Mouse (Mus musculus) forebrain, postnatal 0 days (tissue): ENCODE data around the gene Osbpl9. TPM values are rescaled to one million over a fixed set of nuclear protein-coding genes. Genes with fewer than 3 reads are reported as not detected.

Experiments used
- ATAC-seq: fragments of 200-750 bp; cut with Nextera tagmentation; 2 replicates; pipeline ENCODE4 v1.8.0; 2017; ENCODE audit warnings: mild to moderate bottlenecking, moderate library complexity
- DNase-seq: peaks from one replicate; pipeline ENCODE4 v3.0.0-alpha.2; 2015
- H3K27ac ChIP-seq: fragments of 300-500 bp; sonication (generic); 2 replicates; pipeline ENCODE4 v1.5.1; 2014; ENCODE audit warnings: low read depth, mild to moderate bottlenecking, antibody characterized with exemption, low read length, moderate library complexity, mixed read lengths
- H3K27me3 ChIP-seq: fragments of 300-500 bp; sonication (generic); 2 replicates; pipeline ENCODE4 v1.6.1; 2014; ENCODE audit warnings: mild to moderate bottlenecking, low read length, mixed read lengths; ENCODE audit not compliant: insufficient read depth
- H3K36me3 ChIP-seq: fragments of 300-500 bp; sonication (generic); 2 replicates; pipeline ENCODE4 v1.6.1; 2014; ENCODE audit warnings: mild to moderate bottlenecking, moderate library complexity; ENCODE audit not compliant: insufficient read depth
- H3K4me1 ChIP-seq: fragments of 300-500 bp; sonication (generic); 2 replicates; pipeline ENCODE4 v1.6.1; 2014; ENCODE audit warnings: antibody characterized with exemption; ENCODE audit not compliant: insufficient read depth
- H3K4me2 ChIP-seq: fragments of 300-500 bp; sonication (generic); 2 replicates; pipeline ENCODE4 v1.6.1; 2014; ENCODE audit warnings: low read depth, mild to moderate bottlenecking, moderate library complexity
- H3K4me3 ChIP-seq: fragments of 300-500 bp; sonication (generic); 2 replicates; pipeline ENCODE4 v1.5.1; 2014; ENCODE audit warnings: low read depth, low read length, mixed read lengths
- H3K9ac ChIP-seq: fragments of 300-500 bp; sonication (generic); 2 replicates; pipeline ENCODE4 v1.6.1; 2014; ENCODE audit warnings: mild to moderate bottlenecking
- H3K9me3 ChIP-seq: fragments of 300-500 bp; sonication (generic); 2 replicates; pipeline ENCODE4 v1.6.1; 2016; ENCODE audit warnings: low read length
- CTCF ChIP-seq: sonication (generic); IDR thresholded peaks from 2 replicates; pipeline ENCODE4 v1.5.1; 2016; ENCODE audit warnings: antibody characterized with exemption, control low read depth, low read depth
- WGBS: fragments of 180-500 bp; shearing (Covaris S2); extraction: QIAGEN DNeasy Blood & Tissue Kit; methylation state at CpG from one replicate; pipeline ENCODE4 v1.1.7; 2014; 5-methylcytosine and 5-hydroxymethylcytosine counted together
- polyA plus RNA-seq: library from polyadenylated mRNA; unstranded; fragments of >200 nt; fragmentation: Nextera tagmentation; extraction: Ambion mirVana; gene quantifications from 2 replicates; pipeline ENCODE4 v1.2.1, GENCODE M21; 2015
- total RNA-seq: library from RNA; depleted of rRNA; stranded (reverse); fragments of >200 nt; gene quantifications from 2 replicates; pipeline ENCODE4 v1.2.3, GENCODE M21; 2014

The Osbpl9 gene
- total and polyA plus RNA-seq, 2 experiments from 2014 or later, result 53.6 to 86.4 TPM

GRCm38 (mm10) chr4:109073296-109073695 is 128.8 kb downstream of the Osbpl9 start:
- Histone ChIP-seq H3K4me1 (no peaks in the 10 kb centered on the region), H3K4me3 (no peak overlapping the region), H3K36me3 (peaks cover 23% of the 10 kb centered on the region), H3K27me3 (no peaks in the 10 kb centered on the region), H3K4me2 (no peak overlapping the region), H3K9ac (no peak overlapping the region), H3K27ac (no peak overlapping the region), H3K9me3 (no peaks in the 10 kb centered on the region)
- no peak for TF ChIP-seq CTCF
- WGBS, result 90% methylated on average over 3 of the region's 3 CpGs
- DNase-seq (no peak), ATAC-seq (no peak; the same call in 1 of the 2 replicates)

DNA sequence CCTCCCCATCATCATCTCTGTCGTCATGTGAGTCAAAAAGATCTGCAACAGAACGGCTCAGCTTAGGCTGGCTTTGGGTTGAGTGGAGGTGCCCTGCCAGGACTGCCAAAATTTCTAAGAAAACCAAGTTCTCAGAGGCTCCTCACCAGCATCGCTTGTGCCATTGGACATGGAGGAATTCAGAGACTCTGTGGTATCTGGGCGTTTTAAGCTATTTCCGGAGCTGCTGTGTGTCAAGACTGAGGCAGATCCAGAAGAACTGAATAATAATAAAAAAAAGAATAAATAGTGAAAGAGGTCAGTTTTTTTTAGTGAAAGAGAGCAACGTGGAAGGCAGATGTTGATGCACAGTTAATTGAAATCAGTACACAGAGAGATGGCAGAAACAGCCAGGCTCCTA is 129.2 kb downstream of the Osbpl9 start:
- ATAC-seq (no peak), DNase-seq (no peak)
- 92% methylated on average over 6 of the region's 6 CpGs for WGBS
- Histone ChIP-seq H3K27ac (no peak overlapping the region), H3K4me3 (no peak overlapping the region), H3K27me3 (no peaks in the 10 kb centered on the region), H3K4me2 (no peak overlapping the region), H3K9me3 (no peaks in the 10 kb centered on the region), H3K9ac (no peak overlapping the region), H3K36me3 (peaks cover 27% of the 10 kb centered on the region), H3K4me1 (no peaks in the 10 kb centered on the region)
- no peak for TF ChIP-seq CTCF

DNA sequence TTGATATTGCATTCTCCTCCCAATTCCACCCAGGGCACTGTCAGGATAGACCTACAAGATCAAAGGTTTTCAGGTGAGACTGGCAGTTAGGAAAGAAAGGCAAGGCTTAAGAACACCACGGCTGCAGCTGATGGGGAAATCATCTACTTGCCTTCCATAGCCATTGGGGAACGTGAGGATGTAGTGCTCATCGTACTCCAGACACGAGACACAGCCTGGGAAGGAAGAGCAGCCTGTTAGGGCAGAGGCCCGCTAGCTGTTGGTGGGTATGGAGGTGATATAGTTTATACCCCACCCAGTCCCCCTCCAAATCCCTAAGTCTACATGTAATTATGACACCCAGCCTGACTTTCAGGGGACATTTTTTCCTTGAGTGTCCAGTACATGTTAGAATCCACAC is 136.4 kb downstream of the Osbpl9 start:
- 97% methylated on average over 5 of the region's 5 CpGs for WGBS
- H3K27me3 ChIP-seq, result no peaks in the 10 kb centered on the region
- H3K4me3 ChIP-seq, result no peak overlapping the region
- H3K9me3 ChIP-seq, result no peaks in the 10 kb centered on the region
- H3K4me2 ChIP-seq, result no peak overlapping the region
- H3K4me1 ChIP-seq, result no peaks in the 10 kb centered on the region
- H3K27ac ChIP-seq, result no peak overlapping the region
- peaks cover 61% of the 10 kb centered on the region for H3K36me3 ChIP-seq
- no peak for TF ChIP-seq CTCF
- ATAC-seq, result no peak
- no peak for DNase-seq
- no peak overlapping the region for H3K9ac ChIP-seq

GRCm38 (mm10) chr4:109064941-109065340 is 137.1 kb downstream of the Osbpl9 start:
- Histone ChIP-seq H3K4me2 (no peak overlapping the region), H3K9me3 (no peaks in the 10 kb centered on the region), H3K9ac (no peak overlapping the region), H3K4me3 (no peak overlapping the region), H3K27ac (no peak overlapping the region), H3K27me3 (no peaks in the 10 kb centered on the region), H3K4me1 (no peaks in the 10 kb centered on the region), H3K36me3 (peaks cover 62% of the 10 kb centered on the region)
- WGBS, result 87% methylated on average over 6 of the region's 6 CpGs
- ATAC-seq, result no peak
- DNase-seq, result no peak
- TF ChIP-seq CTCF, result no peak

GRCm38 (mm10) chr4:109059255-109059821 is 142.7 kb downstream of the Osbpl9 start:
- TF ChIP-seq CTCF, result no peak
- DNase-seq (no peak), ATAC-seq (no peak)
- Histone ChIP-seq H3K27ac (no peak overlapping the region), H3K4me2 (no peak overlapping the region), H3K9ac (no peak overlapping the region), H3K9me3 (no peaks in the 10 kb centered on the region), H3K4me3 (no peak overlapping the region), H3K27me3 (no peaks in the 10 kb centered on the region), H3K36me3 (peaks cover 85% of the 10 kb centered on the region), H3K4me1 (no peaks in the 10 kb centered on the region)
- WGBS, result 83% methylated on average over 4 of the region's 4 CpGs

DNA sequence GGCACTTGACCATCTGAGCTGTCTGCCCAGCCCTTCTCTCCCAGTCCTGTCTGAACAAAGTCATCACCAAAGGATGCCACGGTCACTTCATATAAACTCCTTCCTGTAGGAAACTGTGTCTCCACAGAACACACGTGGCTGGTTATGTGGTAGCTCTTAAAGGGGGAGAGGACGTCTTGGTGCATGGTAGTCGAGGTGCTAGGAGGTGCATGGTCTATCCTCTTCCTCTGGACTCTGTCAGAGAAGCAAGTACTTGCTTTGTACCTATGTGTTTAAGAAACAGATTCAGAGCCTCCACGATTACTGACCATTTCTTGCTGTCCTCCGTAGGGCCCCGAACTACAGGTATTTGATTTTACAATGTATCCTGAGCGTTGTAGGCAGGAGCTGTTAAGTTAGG is 144.4 kb downstream of the Osbpl9 start:
- ATAC-seq, result no peak
- Histone ChIP-seq H3K36me3 (peaks cover 76% of the 10 kb centered on the region), H3K9ac (no peak overlapping the region), H3K27ac (no peak overlapping the region), H3K4me3 (no peak overlapping the region), H3K9me3 (no peaks in the 10 kb centered on the region), H3K4me1 (no peaks in the 10 kb centered on the region), H3K27me3 (no peaks in the 10 kb centered on the region), H3K4me2 (no peak overlapping the region)
- WGBS, result 96% methylated on average over 8 of the region's 8 CpGs
- no peak for DNase-seq
- TF ChIP-seq CTCF, result no peak

DNA sequence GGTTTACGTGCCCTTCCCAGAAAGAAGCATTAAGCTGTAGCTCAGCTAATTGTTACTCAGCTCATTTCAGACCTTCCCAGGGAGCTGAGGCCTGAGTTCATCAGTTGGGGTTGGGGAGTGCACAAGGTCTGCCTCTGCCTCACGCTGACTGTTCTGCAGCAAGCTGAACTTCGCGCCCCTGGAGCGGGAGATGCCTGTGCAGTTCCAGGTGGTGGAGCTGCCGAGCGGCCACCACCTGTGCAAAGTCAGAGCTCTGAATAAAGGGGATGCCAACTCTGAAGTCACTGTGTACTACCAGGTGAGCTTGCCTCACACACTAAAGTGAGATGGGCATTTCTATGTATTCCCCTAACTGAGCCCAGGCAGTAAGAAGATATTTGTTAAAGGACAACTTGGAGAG is 145.7 kb downstream of the Osbpl9 start:
- H3K4me1 ChIP-seq, result no peaks in the 10 kb centered on the region
- H3K9me3 ChIP-seq, result no peaks in the 10 kb centered on the region
- H3K27ac ChIP-seq, result no peak overlapping the region
- WGBS, result 82% methylated on average over 7 of the region's 7 CpGs
- 0 out of 2 replicates have a peak, but pooled peaks have one; percentile 14 for ATAC-seq
- H3K27me3 ChIP-seq, result no peaks in the 10 kb centered on the region
- peaks cover 67% of the 10 kb centered on the region for H3K36me3 ChIP-seq
- no peak overlapping the region for H3K4me3 ChIP-seq
- TF ChIP-seq CTCF, result no peak
- no peak overlapping the region for H3K9ac ChIP-seq
- DNase-seq, result no peak
- no peak overlapping the region for H3K4me2 ChIP-seq
